Mouse (Mus musculus): ENCODE results near the gene Hoxb8.

Hoxb8 gene

GRCm38 (mm10) chr11:96300354-96301063 lies 18.8 kb downstream of the Hoxb8 start:
- no peak for DNase-seq (ENCODE audit: low spot score in 2 of 2)

DNA sequence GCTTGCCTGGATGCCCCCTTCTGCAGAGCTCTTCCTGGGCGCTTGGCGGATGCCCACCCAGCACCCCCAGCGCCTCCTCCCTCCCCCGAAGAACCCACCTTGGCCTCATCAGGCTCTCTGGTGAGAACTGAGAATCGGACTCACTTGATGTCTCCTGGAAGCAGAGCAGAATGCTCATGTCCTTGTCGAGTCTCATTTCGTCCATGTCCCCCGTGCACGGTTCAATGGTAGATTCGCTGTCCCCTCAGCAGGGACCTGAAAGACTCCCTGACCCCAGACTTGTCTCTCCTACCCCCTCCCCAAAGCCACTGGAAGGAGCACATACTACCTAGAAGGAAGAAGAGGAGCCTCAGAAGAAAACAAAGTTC lies 19.3 kb downstream of the Hoxb8 start:
- no peak for DNase-seq (ENCODE audit: low spot score in 2 of 2)

DNA sequence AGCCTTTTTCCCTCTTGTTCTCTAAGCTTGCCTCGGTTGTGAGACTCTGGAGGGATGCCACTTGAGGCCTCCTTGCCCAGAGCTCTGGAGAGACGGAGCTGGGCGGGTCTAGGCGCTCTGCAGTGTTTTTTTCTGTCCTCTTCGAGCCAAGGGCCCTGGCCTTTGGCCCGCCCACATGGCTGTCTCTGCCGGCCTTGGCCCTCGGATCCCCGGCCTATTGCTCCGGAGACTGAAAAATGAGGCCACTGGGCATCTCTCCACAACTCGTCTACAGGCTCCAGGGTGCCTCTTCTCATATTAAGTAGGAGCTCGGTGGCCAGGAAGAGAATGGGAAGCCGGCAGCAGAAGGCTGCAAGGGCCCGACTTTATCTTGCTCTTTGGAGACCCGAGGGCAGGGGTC lies 20.1 kb downstream of the Hoxb8 start:
- peak in 1 of 2 experiments; percentile 34 for DNase-seq (ENCODE audit: low spot score in 2 of 2)

GRCm38 (mm10) chr11:96302381-96303150 lies 20.9 kb downstream of the Hoxb8 start:
- DNase-seq (ENCODE audit: low spot score in 2 of 2) = no peak

DNA sequence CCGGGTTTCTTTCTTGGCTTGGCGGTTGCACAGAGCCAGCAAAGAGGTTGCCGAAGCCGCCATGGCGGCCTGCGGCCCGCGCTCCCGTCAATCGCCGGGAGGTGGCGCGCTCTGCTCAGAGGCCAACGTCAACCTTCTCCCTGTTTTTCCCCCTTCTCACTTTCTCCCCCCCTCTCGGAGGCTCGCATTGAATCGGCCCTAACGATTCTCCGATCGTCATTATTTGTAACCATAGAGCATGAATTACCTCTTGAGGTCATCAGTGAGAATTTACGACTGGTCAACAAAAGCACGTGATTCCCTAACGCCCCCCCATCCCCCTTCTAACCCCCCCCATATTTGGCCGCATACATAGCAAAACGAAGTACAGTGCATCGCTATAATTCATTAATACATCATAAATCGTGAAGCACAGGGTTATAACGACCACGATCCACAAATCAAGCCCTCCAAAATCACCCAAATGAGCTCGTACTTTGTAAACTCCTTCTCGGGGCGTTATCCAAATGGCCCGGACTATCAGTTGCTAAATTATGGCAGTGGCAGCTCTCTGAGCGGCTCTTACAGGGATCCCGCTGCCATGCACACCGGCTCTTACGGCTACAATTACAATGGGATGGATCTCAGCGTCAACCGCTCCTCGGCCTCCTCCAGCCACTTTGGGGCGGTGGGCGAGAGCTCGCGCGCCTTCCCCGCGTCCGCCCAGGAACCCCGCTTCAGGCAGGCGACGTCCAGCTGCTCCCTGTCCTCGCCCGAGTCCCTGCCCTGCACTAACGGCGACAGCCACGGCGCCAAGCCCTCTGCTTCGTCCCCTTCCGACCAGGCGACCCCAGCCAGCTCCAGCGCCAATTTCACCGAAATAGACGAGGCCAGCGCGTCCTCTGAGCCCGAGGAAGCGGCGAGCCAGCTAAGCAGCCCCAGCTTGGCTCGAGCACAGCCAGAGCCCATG lies 21.7 kb downstream of the Hoxb8 start, which contains the start of gene Hoxb5:
Gene Hoxb5, plus strand, starts transcription at position 186 of the 949 bp plus-strand sequence.
- DNase-seq (ENCODE audit: low spot score in 2 of 2) = no peak

GRCm38 (mm10) chr11:96304381-96305195 lies 22.9 kb downstream of the Hoxb8 start:
- no peak for DNase-seq (ENCODE audit: low spot score in 2 of 2)

- DNase-seq (ENCODE audit: low spot score in 2 of 2) = no peak
Measured at GRCm38 (mm10) chr11:96305505-96306182, 23.9 kb downstream of the Hoxb8 start.

GRCm38 (mm10) chr11:96306183-96306907 lies 24.6 kb downstream of the Hoxb8 start:
- no peak for DNase-seq (ENCODE audit: low spot score in 2 of 2)

- DNase-seq (ENCODE audit: low spot score in 2 of 2) = no peak
Measured at GRCm38 (mm10) chr11:96306908-96307269, 25.2 kb downstream of the Hoxb8 start.

- DNase-seq (ENCODE audit: low spot score in 2 of 2) = no peak
Measured at GRCm38 (mm10) chr11:96308763-96309162, 27.1 kb downstream of the Hoxb8 start.

- no peak for DNase-seq (ENCODE audit: low spot score in 2 of 2)
Measured at GRCm38 (mm10) chr11:96309288-96309687, 27.6 kb downstream of the Hoxb8 start.

DNA sequence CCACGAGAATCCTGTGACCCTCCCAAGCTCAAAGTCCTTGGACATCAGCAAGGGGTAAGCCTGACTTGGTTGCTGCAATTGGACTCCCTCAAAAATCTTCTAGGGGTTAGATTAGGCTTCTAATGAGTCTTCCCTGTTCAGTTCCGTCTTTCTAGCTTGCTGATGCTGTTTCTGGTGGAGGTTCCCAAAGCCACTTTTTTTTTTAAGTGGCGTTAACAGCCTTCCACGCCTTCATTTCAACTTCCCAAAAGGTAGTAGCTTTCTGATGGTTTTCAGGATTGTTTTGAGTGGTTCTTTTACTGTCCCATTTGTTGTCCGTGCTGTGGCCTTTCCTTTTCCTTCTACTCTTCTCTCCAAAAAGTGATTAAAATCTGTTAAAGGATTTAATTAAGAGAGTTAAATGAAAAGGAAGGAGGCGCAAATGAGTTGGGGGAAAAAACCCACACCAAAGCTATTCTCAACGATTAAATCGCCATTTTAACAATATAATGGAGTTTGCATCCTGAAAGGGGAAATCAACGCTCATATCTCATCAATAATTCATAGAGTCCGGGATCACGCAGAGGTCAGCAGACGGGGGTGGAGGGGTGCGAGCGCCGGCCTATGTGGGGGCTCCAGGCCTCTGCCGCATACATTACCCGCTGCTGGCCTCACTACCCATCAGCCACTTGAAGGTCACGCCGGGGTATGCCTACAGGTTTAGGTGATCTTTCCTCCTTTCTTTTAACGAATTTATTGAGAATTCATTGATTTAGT lies 28.7 kb downstream of the Hoxb8 start:
- no peak for DNase-seq (ENCODE audit: low spot score in 2 of 2)

GRCm38 (mm10) chr11:96311097-96311496 lies 29.4 kb downstream of the Hoxb8 start:
- no peak for DNase-seq (ENCODE audit: low spot score in 2 of 2)

GRCm38 (mm10) chr11:96311520-96312417 lies 30.1 kb downstream of the Hoxb8 start:
- no peak for DNase-seq (ENCODE audit: low spot score in 2 of 2)

DNA sequence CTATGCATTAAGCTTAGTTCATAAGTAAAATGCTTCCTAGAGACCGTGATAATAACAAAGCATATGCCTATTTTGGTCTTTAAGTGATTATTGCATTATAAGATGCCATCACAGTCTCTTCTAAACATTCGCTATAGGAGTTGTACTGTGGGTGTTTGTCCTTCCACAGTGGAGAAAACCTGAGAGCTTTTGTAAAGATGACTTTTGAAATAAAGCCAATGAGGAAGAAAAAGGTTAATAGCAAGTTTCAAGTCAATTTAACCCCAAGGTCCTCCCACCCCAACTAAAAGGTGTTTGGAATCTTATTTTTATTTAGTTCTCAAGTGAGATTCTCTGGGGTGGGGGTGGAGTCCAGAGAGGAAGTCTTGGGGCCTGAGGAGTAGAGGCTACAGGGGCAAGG lies 31.4 kb downstream of the Hoxb8 start:
- DNase-seq (ENCODE audit: low spot score in 2 of 2) = no peak

DNA sequence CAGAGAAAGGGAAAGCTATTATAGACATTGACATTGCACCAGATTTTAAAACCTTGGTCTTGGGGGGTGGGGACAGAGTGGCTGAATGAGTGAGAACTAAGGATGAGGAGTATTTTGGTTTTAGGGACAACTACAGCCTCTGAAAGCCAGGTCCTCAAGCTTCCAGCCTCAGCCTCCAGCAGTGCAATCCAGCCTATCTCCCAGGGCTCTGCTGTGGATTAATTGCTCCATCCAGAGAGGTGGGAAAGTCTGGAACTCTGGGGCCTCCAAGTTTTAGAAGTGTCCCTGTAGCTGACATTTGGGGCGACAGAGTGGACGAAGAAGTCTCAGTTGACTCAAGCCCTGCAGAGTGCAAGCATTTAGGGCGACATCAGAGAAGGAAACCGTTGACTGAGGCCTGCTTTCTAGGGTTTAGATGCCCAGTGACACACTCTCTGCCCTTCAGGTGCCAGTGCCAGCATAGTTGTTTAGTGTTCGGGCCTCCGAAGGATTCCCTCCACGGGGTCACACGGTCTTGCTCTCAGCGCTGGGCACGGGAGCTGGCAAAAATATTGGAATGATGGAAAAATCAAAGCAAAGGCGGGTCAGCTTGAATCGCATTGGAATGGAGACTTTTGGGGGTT lies 32.2 kb downstream of the Hoxb8 start:
- DNase-seq (ENCODE audit: low spot score in 2 of 2) = no peak

GRCm38 (mm10) chr11:96314671-96315343 lies 33.1 kb downstream of the Hoxb8 start:
- no peak for DNase-seq (ENCODE audit: low spot score in 2 of 2)
